Mouse (Mus musculus) cerebellum, adult 2 months (tissue): ENCODE measurements around the gene Olah.

ENCODE experiments used
- CTCF ChIP-seq: fragments of 200-500 bp; IDR thresholded peaks from 2 replicates; pipeline ENCODE4 v1.5.1; 2011; ENCODE audit warnings: low read depth, mild to moderate bottlenecking, control low read depth, low read length, moderate library complexity, borderline replicate concordance; ENCODE audit not compliant: insufficient read depth
- POLR2A ChIP-seq: fragments of 200-500 bp; IDR thresholded peaks from 2 replicates; pipeline ENCODE4 v1.6.1; 2011; ENCODE audit warnings: low read length, control low read depth, borderline replicate concordance; ENCODE audit not compliant: insufficient read depth

GRCm38 (mm10) chr2:3391945-3392344, 5.1 kb downstream of the Olah start:
- TF ChIP-seq CTCF (no peak), POLR2A (no peak)
